Mouse (Mus musculus) CH12F3 (cell line): ENCODE data around the gene Mdh1b.

Experiments used
- in situ Hi-C: fragments of 300-500 bp; cut with MboI; formaldehyde crosslinking; loops from 2 replicates; pipeline ENCODE4 v1.14.3; 2020; ENCODE audit warnings: low sequenced_read_pairs

Gene Mdh1b

DNA sequence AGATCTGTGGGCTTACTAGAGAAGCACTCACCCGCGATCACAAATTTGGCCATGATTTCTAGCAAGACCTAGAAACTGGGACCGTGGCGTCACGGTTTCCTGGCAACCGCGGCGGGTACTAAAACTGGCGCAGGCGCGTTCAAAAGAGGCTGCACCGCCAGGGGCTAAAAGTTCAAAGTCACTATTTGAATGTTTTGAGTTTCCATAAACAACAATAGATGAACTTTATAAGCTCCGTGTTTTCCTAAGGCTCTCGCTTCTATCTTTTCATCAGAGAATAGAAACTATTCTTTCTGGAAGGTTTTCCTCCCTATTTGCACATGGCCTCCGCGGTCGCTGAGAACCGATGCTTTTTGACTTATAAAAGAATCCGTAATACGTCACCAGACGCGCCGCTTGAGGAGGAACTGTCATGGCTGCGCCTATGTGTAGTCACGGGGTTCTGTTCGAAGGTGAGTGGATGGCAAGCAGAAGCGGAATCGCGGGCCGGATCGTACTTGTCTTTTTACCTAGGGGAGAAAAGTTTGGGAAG is at the start of gene Mdh1b, which contains the start of gene Fastkd2:
TSS of gene Mdh1b (minus strand) at position 79 of the 532 bp plus-strand sequence.
TSS of gene Fastkd2 (plus strand) at position 375 of the 532 bp plus-strand sequence.
- in situ Hi-C loops = no loop called here

DNA sequence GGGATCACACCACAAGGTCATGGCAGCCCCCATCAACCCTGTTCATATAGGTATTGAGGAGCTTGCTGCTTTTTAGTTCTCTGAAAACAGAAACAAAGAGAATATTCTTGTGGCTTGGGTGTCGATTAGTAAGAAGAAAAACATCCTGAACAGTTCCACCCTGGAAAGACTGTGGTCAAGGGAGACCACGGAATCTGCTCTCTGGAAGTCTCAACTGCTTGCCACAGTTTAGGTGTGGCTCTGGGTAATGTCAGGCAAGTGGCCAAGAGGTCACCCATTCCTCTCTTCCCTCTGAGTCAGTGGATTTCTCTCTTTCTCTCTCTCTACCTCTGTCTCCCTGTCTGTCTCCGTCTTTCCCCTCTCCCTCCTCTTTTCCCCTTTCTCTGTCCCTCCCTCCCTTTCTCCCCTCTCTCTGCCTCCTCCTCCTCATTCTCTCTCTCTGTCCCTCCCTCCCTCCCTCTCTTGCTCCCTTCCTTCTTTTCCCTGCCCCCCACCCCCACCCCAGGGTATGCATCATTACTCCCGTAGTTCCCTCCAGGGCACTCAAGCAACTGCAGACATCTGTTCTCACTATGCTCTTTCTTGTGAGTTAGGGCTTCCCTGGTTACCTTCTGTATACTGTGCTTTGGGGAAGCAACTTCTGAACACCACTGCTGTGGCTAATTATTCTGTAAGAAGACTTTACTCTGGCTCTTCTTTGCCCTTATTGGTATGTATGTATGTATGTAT is 46.9 kb upstream of the Mdh1b start:
- in situ Hi-C loops = no loop called here

DNA sequence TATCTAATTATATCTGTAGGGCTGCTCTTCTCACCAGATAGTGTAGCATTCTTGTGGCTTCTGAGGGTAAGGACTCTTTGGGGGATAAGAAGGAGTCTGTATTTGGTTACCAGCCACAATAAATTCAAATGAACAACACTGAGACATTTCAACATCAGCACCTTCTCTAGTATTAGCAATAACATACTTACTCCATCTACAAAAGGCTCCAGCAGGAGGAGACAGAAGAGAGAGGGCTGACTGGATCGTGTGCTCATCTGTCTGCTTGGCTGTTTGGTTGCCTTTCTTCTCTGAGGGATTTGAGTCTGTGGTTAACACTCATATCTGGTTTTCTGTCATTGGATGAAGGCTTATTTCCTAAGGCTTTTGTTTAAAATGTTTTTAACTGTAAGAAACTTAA is 46.3 kb upstream of the Mdh1b start:
- in situ Hi-C loops = no loop called here

DNA sequence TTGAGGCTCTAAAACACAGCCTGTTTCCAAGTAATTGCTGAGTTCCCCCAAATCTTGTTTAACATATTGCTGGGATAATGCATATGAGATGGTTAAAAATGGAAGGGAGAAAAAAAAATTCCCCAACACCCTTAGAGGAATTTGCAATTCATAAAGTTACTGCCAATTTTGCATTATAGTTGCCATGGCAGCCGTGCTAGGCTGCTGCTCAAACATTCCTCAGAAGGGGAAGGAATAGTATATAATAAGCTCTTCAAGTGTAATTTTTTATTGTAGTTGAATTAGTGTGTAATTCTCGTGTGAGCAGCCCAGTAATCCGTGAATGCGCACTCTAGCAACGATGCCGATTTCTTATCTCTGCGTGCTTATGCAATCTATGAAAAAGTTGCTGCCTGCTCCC is 40.2 kb upstream of the Mdh1b start:
- in situ Hi-C loops = loop anchor here (25.0 kb wide), 1 partner anchor 667 kb away; no protein-coding TSS in a partner anchor

DNA sequence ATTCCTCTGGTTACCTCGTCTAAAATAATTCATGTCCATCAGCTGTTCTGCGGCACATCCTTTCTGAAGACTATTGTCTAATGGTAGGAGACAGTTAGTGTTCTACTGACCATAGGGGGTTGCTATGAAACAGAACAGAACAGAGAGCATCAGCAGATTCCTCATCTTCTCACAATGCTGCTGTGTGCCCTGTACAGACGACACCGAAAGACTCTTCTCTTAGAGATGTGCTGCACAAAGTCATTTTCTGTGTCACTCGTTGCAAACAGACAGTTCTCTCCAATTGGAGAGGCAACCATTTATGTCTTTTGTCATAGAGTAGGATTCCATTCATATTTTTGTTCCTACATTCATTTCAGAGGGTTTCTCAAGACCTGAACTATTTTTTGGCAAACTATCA is 39.0 kb upstream of the Mdh1b start, which contains the start of gene 4933402D24Rik:
TSS of gene 4933402D24Rik (minus strand) at position 101 of the 400 bp plus-strand sequence.
- in situ Hi-C loops = loop anchor here (25.0 kb wide), 1 partner anchor 668 kb away; no protein-coding TSS in a partner anchor

DNA sequence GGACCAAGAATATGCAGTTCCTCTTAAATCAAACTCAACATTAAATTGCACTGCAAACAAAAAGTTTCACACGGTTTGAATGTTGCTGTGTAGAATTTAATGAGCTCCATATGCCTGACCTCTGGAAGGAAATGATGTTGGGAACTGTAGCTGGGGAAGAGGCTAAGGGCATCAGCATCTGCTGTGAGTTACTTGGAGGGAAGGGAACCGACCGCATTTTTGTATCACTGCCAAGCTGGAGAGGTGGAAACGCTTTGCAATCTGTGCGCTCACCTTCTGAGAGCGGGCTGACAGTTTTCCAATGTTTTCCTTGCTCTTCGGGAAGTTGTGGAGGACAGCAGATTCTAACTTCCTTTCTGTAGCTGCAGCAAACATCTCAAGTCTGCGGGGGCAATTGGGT is 38.0 kb upstream of the Mdh1b start:
- in situ Hi-C loops = loop anchor here (25.0 kb wide), 1 partner anchor 669 kb away; no protein-coding TSS in a partner anchor

DNA sequence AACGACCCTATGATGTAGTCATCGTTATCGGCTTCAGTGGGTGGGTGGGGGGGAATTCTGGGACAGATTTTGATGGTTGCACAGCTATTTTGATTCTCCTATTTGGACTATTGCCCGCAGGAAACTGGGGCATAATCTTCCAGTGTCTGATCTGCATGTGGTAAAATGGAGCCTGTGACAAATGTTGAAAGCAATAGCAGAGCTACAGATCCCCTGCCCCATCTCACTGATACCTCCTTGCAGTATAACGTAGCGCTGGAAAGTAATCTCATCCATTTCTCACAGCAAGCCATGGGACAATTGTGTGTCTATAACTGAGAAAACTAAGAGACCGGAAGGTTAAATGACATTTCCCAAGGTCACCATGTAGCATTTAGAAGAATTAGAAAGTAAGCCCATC is 34.3 kb upstream of the Mdh1b start:
- in situ Hi-C loops = loop anchor here (25.0 kb wide), 1 partner anchor 673 kb away; no protein-coding TSS in a partner anchor

DNA sequence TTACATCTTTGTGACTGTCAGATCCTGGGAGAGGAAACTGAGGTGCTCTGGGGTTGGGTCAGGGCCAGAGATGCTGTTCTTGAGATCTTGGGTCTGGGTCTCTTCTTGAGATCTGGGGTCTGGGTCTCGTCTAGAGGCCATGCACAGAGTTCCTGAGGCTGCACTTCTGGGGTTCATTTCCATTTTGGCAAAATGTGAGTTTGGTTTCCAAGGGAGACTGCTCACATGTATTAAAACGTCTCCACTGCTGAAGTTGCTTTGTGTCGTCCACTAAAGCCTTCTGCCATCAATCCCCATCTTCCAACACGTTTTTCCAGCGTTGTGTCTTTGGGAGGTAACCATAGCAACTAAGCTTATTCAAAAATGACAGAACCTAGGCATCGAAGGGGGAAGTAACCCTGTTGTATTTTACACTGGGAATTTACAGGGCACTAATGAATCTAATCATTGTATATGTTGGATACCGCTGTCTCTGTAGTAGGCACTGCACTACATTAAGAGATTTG is 33.8 kb upstream of the Mdh1b start:
- in situ Hi-C loops = loop anchor here (25.0 kb wide), 1 partner anchor 673 kb away; no protein-coding TSS in a partner anchor

DNA sequence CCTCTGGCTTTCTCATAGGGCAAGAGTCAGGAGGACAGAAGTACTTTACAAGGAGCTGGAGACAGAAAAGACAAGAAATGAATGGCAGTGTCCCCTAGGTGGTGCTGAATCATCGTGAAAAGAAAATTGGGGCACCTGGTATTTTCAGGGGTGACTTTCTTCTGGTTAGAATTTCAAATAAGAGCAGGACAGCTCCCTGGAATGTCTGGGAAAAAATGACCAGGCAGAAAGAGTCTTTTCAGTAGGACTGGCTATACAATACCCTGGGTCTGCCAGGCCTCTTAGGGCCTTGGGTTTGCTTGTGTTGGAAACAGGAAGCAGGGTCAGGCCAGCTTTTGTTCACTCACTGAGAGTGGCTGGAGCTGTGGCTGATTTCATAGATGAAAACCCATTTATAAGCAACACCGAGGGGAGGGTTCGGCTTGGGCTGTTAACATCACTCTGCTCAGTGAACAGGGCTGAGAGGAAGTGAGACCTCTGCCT is 33.1 kb upstream of the Mdh1b start:
- in situ Hi-C loops = loop anchor here (25.0 kb wide), 1 partner anchor 674 kb away; no protein-coding TSS in a partner anchor

DNA sequence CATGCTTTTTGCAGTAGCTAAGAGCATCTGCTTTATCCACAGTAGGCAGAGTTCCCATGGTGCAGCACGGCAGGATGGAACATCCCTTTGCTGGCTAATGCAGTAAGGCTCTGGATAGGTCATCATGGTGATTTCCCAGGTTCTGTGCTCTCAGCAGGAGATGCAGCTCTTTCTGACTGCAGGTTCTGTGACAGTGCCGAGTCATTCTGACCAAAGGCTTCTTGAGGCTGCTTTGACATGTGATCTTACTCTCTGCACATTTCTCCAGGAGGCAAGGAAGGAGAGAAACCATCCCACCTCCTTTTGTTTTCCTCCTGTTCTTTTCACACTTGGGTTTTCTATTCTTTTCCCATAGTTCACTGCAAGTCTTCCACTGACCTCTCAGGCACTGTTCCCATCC is 25.9 kb upstream of the Mdh1b start:
- in situ Hi-C loops = loop anchor here (25.0 kb wide), 1 partner anchor 681 kb away; no protein-coding TSS in a partner anchor

DNA sequence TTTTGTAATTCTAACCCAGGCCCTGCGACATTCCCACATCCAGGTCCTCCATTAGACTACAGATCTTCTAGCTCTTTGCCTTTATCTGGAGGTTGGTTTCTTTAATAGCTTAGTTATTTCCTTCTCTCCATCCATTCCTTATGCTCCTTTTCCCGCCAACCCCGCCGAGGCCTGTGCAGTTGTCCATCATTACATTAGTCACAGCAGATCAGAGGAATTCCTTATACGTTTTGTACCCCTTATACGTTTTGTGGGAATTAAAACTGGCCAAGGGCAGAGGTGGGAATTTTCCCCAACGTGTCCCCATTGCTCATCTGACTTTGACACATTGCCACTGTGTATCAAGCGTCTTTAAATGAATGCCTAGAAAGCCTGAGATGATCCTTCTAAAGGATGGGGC is 322 bp downstream of the Mdh1b start:
- in situ Hi-C loops = no loop called here

DNA sequence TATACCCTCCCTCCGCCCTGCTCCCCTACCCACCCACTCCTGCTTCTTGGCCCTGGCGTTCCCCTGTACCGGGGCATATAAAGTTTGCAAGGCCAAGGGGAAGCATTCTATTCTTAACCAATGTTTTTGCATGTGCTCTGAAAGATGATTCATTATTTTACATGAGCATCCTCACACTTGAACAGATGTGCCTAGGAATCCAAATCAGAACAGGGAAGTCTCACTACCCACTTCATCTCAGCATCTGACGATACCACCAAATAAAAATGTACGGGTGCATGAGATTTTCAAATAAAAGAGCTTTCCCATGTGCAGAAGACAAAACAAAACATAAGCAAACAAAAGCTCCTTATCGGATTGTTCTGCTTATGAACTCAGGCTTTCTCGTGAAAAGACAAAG is 10.0 kb downstream of the Mdh1b start:
- in situ Hi-C loops = no loop called here

DNA sequence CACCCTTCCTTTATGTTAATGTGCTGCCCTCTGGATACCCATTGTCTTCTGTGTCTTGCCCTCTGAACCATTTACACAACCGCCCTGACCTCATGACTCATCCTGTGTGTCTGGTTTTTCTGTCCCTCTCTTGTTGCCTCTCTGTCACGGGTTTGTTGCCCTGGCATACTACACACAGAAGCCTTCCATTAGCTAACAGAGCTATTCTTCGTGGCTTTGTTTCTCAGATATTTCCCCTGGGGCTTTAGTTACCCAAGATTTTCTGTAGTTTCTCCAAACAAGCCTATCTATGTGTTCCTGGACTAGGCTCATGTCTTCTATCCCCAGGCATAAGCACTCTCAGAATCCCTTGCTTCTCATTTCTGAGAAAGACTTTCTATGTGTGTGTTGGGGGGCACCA is 21.2 kb downstream of the Mdh1b start:
- in situ Hi-C loops = no loop called here

DNA sequence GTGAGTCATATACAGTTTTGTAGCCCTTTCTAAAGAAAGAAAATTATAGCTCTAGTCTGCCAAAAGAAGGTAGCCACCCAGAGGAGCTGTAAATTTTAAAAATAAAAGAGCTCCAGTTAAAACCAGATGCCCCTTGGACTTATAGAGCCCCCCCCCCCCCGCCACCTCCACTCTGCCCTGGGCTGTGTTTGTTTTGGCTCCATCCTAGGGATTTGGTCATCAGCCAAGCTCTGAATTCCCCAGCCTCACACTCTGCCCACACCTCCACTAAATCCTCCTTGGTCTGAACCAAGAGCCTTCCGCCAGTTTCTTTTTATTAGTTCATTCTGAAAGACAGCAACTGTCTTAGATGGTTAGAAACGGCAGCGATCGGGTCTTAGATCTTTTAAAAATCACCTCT is 24.4 kb downstream of the Mdh1b start:
- in situ Hi-C loops = no loop called here

DNA sequence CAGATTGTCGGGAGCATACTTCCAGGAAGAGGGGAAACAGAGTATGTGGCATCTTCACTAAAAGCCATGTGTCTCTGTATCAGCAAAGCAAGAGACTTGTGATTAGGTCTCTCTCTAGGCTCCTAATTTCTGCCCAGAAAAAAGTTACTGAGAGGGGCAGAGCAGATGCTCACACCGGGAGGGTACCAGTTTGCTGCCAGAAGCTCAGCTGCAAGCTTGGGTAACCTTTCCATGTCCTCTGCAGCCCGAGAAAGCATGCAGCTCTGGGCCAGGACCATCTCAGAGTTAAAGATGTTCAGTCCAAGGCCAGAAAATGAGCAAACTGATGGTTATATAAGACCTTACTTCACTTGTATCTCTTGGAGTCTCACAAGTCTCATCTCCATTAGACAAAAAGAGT is 33.3 kb downstream of the Mdh1b start:
- in situ Hi-C loops = no loop called here

DNA sequence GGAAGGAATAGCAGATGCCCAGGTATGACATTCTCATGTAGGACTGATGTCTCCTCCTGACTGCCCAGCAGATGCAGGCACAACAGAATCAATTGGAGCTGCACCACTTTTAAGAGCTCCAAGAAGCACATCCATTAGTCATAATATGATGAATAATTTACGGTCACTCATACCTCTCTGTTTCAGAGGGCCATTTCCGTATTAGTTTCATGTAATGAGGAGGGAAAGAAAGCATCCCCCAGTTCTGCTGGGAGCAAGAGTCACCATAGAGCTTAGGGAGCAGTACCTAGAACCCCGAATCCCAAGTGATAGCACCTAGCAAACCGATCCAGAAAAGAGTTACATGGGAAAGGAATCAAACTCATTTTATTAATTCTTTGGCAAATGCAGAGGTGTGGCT is 43.3 kb downstream of the Mdh1b start, which contains the start of gene Dytn:
TSS of gene Dytn (minus strand) at position 101 of the 400 bp plus-strand sequence.
- in situ Hi-C loops = no loop called here

DNA sequence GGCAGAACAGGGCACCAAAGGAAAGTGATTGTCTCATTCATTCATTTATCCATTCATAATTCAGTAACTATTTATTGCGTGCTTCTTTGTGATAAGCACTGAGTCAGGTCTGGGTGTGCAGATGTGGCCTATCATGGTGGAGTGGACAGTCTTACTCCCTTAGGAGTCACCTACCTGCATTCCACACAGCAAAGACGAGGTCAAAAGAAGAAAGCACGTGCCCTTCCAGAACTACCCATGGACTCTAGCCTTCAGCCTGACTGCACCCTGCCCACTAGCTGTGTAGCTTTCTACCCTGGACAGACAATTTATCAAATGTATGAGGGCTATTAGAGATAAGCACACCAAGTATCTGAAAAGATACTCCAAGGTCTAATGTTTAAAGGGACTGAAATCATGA is 54.1 kb downstream of the Mdh1b start:
- in situ Hi-C loops = no loop called here

DNA sequence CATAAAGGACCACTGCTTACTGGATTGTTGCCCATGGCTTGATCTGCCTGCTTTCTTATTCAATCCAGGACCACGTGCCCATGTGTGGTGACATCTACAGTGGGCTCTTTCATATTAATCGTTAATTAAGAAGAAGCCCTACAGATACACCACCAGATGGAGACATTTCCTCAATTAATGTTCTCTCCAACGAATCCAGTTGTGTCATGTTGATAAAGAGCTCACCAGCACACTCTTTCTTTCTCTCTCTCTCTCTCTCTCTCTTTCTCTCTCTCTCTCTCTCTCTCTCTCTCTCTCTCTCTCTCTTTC is 61.3 kb downstream of the Mdh1b start:
- in situ Hi-C loops = loop anchor here (25.0 kb wide), 1 partner anchor 1043 kb away; no protein-coding TSS in a partner anchor

DNA sequence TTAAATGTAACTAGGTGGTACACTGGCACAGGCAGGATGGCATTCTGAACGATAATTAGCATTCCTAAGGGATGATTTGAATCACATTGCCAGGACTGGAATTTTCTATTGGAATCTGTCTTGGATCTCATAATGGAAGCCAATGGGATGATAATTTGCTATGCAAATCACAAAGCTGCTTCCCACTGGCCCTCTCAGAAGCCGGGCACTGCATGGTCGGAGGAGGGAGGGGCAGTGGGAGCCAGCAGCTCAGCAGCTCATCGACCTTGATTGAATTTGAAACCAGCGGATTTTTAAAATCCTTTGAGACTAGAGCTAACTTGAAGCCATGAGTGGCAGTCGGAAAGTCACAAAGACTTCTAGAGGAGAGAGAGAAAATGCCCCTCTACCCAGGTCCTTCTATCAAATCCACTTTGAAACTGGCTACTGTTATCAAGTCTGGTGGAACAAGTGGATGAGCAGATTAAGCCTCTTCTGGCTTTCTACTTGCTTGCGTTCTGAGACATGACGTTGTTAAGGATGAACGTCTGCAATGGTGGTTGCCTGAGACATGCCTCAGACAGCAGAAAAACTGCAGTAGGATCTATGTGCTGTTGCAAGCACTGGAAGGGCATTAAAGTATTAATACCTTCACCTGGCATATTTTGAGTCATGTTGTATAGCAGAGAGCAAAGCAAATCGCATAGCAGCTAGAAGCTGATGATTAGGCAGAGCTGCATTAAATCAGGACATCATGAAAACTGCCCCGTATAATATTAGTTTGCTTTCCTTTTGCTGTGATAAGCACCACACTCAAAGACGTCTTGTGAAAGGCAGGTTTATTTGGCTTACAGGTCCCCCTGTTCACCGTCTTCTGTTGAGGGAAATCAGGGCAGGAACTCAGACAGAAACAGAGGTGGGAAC is 61.9 kb downstream of the Mdh1b start:
- in situ Hi-C loops = loop anchor here (25.0 kb wide), 1 partner anchor 1044 kb away; no protein-coding TSS in a partner anchor

DNA sequence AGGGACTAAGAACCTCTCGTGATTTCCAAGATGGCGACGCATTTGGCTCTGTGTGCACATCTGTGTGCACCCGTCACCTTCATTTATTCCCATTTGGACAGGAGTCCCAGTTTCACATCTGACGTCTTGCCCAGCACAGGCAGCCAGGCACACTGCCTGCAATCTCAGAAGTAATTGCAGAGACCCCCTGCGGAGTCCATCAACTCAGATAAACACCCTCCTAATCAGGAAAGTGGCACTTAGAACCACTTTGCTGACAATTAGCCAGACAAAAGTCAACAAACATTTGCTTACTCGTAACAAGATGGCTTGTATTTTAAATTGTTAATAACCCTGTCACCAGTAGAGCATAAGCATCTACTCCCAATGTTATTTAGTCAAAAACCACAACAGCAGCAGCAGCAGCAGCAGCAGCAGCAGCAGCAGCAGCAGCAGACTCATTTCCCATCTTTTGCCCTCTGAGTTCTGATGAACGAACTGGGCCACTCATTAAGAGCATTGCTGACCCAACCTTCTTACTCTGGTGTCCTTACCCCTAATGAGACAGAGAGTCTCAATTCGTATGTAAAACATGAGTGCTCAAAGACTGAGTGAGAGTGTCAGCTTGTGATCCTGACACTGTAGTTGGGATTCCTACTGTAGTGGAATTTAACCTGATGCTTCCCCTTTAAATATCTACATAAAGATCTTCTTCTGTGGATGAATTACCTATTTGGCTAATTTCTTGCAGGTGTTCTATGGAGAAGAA is 62.7 kb downstream of the Mdh1b start:
- in situ Hi-C loops = loop anchor here (25.0 kb wide), 1 partner anchor 1045 kb away; no protein-coding TSS in a partner anchor
